In the genomic region with DNA sequence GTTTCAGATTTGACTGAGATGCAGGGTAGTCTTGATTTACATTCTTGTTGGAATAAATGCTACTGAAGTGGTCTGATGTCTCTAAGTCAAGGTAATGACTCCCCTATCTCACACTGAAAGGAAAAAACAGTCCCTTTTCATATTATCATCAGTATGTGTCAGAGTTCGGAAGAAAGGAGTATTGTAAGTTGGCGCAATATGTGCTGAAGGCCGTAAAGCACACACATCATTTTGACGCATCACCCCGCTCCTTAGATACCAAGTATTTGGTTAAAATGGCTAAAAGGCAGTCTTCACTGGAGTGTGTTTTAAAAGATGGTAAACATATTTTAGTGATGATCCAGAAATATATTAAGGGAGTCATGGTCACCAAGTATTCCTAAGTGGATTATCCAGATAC, we compare ENCODE assay signal across 8 mouse cellular contexts. TPM values are rescaled to one million over a fixed set of nuclear protein-coding genes. Genes with fewer than 3 reads are reported as not detected.
DNase-seq lines count a peak whose midpoint lies in the region; ATAC-seq and TF ChIP-seq lines count a peak whose summit lies in the region.

No protein-coding gene starts in this region.

- no peaks in the 10 kb centered on the region for H3K4me1 ChIP-seq in heart, embryonic 11.5 days (ENCODE audit: control insufficient read depth, insufficient read depth, low read length)
- H3K4me1 ChIP-seq in testis, adult 2 months (ENCODE audit: control insufficient read depth, insufficient read depth, low read length) = peaks cover 8% of the 10 kb centered on the region
- H3K4me1 ChIP-seq in liver, embryonic 12.5 days = peaks cover 4% of the 10 kb centered on the region; the same call in 1 of the 2 replicates
- H3K4me1 ChIP-seq in stomach, embryonic 16.5 days (ENCODE audit: control insufficient read depth, insufficient read depth, low read length) = no peaks in the 10 kb centered on the region

- H3K27ac ChIP-seq in heart, embryonic 11.5 days (ENCODE audit: low read depth, low read length) = no peak overlapping the region
- H3K27ac ChIP-seq in testis, adult 2 months (ENCODE audit: control insufficient read depth, insufficient read depth, low read depth, low read length) = no peak overlapping the region
- no peak overlapping the region for H3K27ac ChIP-seq in liver, embryonic 12.5 days
- H3K27ac ChIP-seq in stomach, embryonic 16.5 days (ENCODE audit: low read length) = no peak overlapping the region

- no peaks in the 10 kb centered on the region for H3K36me3 ChIP-seq in heart, embryonic 11.5 days (ENCODE audit: control insufficient read depth, insufficient read depth, low read length)
- H3K36me3 ChIP-seq in testis, adult 2 months (ENCODE audit: control insufficient read depth, insufficient read depth, low read length) = no peaks in the 10 kb centered on the region
- no peaks in the 10 kb centered on the region for H3K36me3 ChIP-seq in liver, embryonic 12.5 days
- no peaks in the 10 kb centered on the region for H3K36me3 ChIP-seq in stomach, embryonic 16.5 days (ENCODE audit: control insufficient read depth, insufficient read depth, low read length)

- peak overlapping the region; percentile 56 for H3K4me2 ChIP-seq in heart, embryonic 11.5 days
- H3K4me2 ChIP-seq in liver, embryonic 12.5 days = peak overlapping the region; percentile 37; the same call in 1 of the 2 replicates
- H3K4me2 ChIP-seq in stomach, embryonic 16.5 days (ENCODE audit: low read depth, low read length) = peak overlapping the region; percentile 47

- no peaks in the 10 kb centered on the region for H3K27me3 ChIP-seq in heart, embryonic 11.5 days (ENCODE audit: control insufficient read depth, insufficient read depth, low read length)
- no peaks in the 10 kb centered on the region for H3K27me3 ChIP-seq in testis, adult 2 months (ENCODE audit: control insufficient read depth, insufficient read depth, low read length)
- H3K27me3 ChIP-seq in liver, embryonic 12.5 days (replicated peaks) = no peaks in the 10 kb centered on the region
- H3K27me3 ChIP-seq in stomach, embryonic 16.5 days (ENCODE audit: control insufficient read depth, insufficient read depth, low read length) = no peaks in the 10 kb centered on the region

- no peaks in the 10 kb centered on the region for H3K9me3 ChIP-seq in heart, embryonic 11.5 days (replicated peaks; ENCODE audit: control insufficient read depth, low read length)
- H3K9me3 ChIP-seq in liver, embryonic 12.5 days (replicated peaks) = no peaks in the 10 kb centered on the region
- no peaks in the 10 kb centered on the region for H3K9me3 ChIP-seq in stomach, embryonic 16.5 days (replicated peaks; ENCODE audit: control insufficient read depth, low read length)

- H3K4me3 ChIP-seq in heart, embryonic 11.5 days (ENCODE audit: low read depth, low read length) = no peak overlapping the region
- H3K4me3 ChIP-seq in testis, adult 2 months (ENCODE audit: control insufficient read depth, low read depth, low read length) = peak overlapping the region; percentile 83
- H3K4me3 ChIP-seq in liver, embryonic 12.5 days = no peak overlapping the region
- H3K4me3 ChIP-seq in stomach, embryonic 16.5 days (replicated peaks; ENCODE audit: low read length) = no peak overlapping the region

- peak overlapping the region; percentile 69 for H3K9ac ChIP-seq in heart, embryonic 11.5 days (ENCODE audit: low read depth, low read length)
- H3K9ac ChIP-seq in liver, embryonic 12.5 days = no peak overlapping the region
- no peak overlapping the region for H3K9ac ChIP-seq in stomach, embryonic 16.5 days (ENCODE audit: low read length)

- 79% methylated on average over 5 of the region's 5 CpGs for WGBS in heart, embryonic 11.5 days (ENCODE audit: insufficient replicate concordance)
- 74% methylated on average over 5 of the region's 5 CpGs for WGBS in liver, embryonic 12.5 days (ENCODE audit: insufficient replicate concordance)
- 58% methylated on average over 5 of the region's 5 CpGs for WGBS in stomach, embryonic 16.5 days

- no peak for DNase-seq in heart, adult 18-20 months
- DNase-seq in testis, postnatal 10 days (ENCODE audit: low spot score) = no peak
- no peak for DNase-seq in cerebellum, postnatal 14 days
- no peak for DNase-seq in frontal cortex, postnatal 10 days (ENCODE audit: low spot score in 2 of 2)

- TF ChIP-seq POLR2A in testis, adult 2 months (IDR thresholded peaks at IDR 0.05; ENCODE audit: control insufficient read depth, low read depth, low read length) = no peak

- no peak for ATAC-seq in heart, embryonic 11.5 days (replicated peaks; ENCODE audit: insufficient number of reproducible peaks, low FRiP score, low TSS enrichment)
- no peak for ATAC-seq in liver, embryonic 12.5 days
- ATAC-seq in stomach, embryonic 16.5 days (ENCODE audit: insufficient read depth, low FRiP score) = no peak

- no peak for TF ChIP-seq CTCF in testis, adult 2 months (IDR thresholded peaks at IDR 0.05; ENCODE audit: control insufficient read depth, insufficient read depth, insufficient replicate concordance, low read depth, low read length)

RNA-seq across cellular contexts. Expression of a gene that starts 10.9 kb away (rescaled TPM):
- polyA plus RNA-seq in heart, embryonic 11.5 days (2014; fragmentation: Nextera tagmentation; extraction: Ambion mirVana) = 0.57 TPM in 1 of 2 replicates, not detected in the other
- not detected for total RNA-seq in heart, adult 18-20 months (2021)
- polyA plus RNA-seq in testis, adult 2 months (2012; rRNA removed) = 10.7 and 11.3 TPM in 2 replicates
- polyA plus RNA-seq in liver, embryonic 12.5 days (2016; fragmentation: Nextera tagmentation; extraction: Ambion mirVana) = 2.2 and 3.1 TPM in 2 replicates
- polyA plus RNA-seq in stomach, embryonic 16.5 days (2015; fragmentation: Nextera tagmentation; extraction: Ambion mirVana) = 0.35 TPM in 1 of 2 replicates, not detected in the other
